Mouse (Mus musculus) cerebral cortex, adult 2 months (tissue): ENCODE measurements around the gene Osr1.

ENCODE experiments used
- WGBS: fragments of 180-500 bp; shearing (Covaris S2); methylation state at CpG from one replicate; pipeline ENCODE4 v1.1.7; 2018; 5-methylcytosine and 5-hydroxymethylcytosine counted together

The Osr1 gene

DNA sequence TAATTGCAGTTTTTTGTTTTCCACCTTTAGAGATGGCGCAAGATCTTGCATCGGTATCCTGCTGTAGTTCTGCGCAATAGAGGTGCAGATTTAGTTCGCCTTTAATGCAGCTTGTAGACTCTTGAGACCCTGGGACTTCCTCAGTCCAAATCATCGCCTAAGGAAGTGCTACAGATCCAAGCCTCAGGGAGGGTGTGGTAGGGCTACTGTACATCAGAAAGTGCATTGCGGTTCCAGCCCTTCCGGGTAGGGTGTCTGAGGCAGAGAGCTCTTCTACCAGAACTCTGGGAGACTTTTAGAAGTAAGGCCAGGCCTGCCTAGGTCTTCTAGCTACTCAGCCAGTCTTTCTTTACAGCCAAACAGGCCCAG lies 15.2 kb downstream of the Osr1 start:
- WGBS = 16% methylated on average over 7 of the region's 7 CpGs

- WGBS = 75% methylated on average over 1 of the region's 1 CpGs
Measured at GRCm38 (mm10) chr12:9587732-9588131, 17.8 kb downstream of the Osr1 start.

GRCm38 (mm10) chr12:9589561-9590134 lies 19.7 kb downstream of the Osr1 start:
- 74% methylated on average over 7 of the region's 7 CpGs for WGBS

GRCm38 (mm10) chr12:9591141-9591540 lies 21.2 kb downstream of the Osr1 start:
- 81% methylated on average over 3 of the region's 3 CpGs for WGBS
